ENCODE assay signal across 22 mouse cellular contexts in genomic region chr17:27579816-27580215, GRCm38 (mm10). TPM values are rescaled to one million over a fixed set of nuclear protein-coding genes. Genes with fewer than 3 reads are reported as not detected.
DNase-seq lines count a peak whose midpoint lies in the region; ATAC-seq and TF ChIP-seq lines count a peak whose summit lies in the region.
"Had no signal": no experiment of that assay in that cellular context is flagged by ENCODE, and none has a peak within 500 bp of the region (broad histone marks: within the 10 kb centered on the region; RNA-seq: fewer than 3 reads in every experiment).

No protein-coding gene starts in this region.

- H3K9ac ChIP-seq in forebrain, embryonic 15.5 days (replicated peaks): no peak overlapping the region
- no peak overlapping the region for H3K9ac ChIP-seq in forebrain, embryonic 14.5 days (ENCODE audit: low read length)
- H3K9ac ChIP-seq in hindbrain, postnatal 0 days (replicated peaks; ENCODE audit: low read length): no peak overlapping the region
- no peak overlapping the region for H3K9ac ChIP-seq in hindbrain, embryonic 13.5 days
- H3K9ac ChIP-seq in neural tube, embryonic 15.5 days (replicated peaks): no peak overlapping the region
- H3K9ac ChIP-seq: limb, embryonic 13.5 days had no signal

- no peak for DNase-seq in forebrain, embryonic 14.5 days (ENCODE audit: low spot score)
- DNase-seq in hindbrain, postnatal 0 days (ENCODE audit: low spot score): peak; percentile 61
- DNase-seq in neural tube, embryonic 10.5 days (ENCODE audit: extremely low spot score, low spot score): no peak
- DNase-seq in cerebellum, postnatal 36 days: peak; percentile 68 to 73
- no peak for DNase-seq in testis, postnatal 10 days (ENCODE audit: low spot score)
- DNase-seq: heart, postnatal 4 days; lung, adult 18-20 months; thymus, adult 18-20 months had no signal

- peaks cover 63% of the 10 kb centered on the region for H3K36me3 ChIP-seq in forebrain, embryonic 15.5 days
- H3K36me3 ChIP-seq in forebrain, embryonic 14.5 days (ENCODE audit: control insufficient read depth, insufficient read depth, low read length): peaks cover 83% of the 10 kb centered on the region
- H3K36me3 ChIP-seq in hindbrain, postnatal 0 days (ENCODE audit: insufficient read depth, low read length): peaks cover 28% of the 10 kb centered on the region; the same call in 1 of the 2 replicates
- H3K36me3 ChIP-seq in hindbrain, embryonic 13.5 days: peaks cover 90% of the 10 kb centered on the region
- peaks cover 69% of the 10 kb centered on the region for H3K36me3 ChIP-seq in neural tube, embryonic 15.5 days

- H3K4me3 ChIP-seq in forebrain, embryonic 15.5 days: no peak overlapping the region
- H3K4me3 ChIP-seq in forebrain, embryonic 14.5 days (ENCODE audit: low read depth, low read length): no peak overlapping the region
- no peak overlapping the region for H3K4me3 ChIP-seq in hindbrain, postnatal 0 days (ENCODE audit: low read length)
- no peak overlapping the region for H3K4me3 ChIP-seq in hindbrain, embryonic 13.5 days
- no peak overlapping the region for H3K4me3 ChIP-seq in neural tube, embryonic 15.5 days (replicated peaks)
- H3K4me3 ChIP-seq: limb, embryonic 13.5 days had no signal

- TF ChIP-seq CTCF in hindbrain, postnatal 0 days (IDR thresholded peaks at IDR 0.05; ENCODE audit: low read depth): no peak

- ATAC-seq in forebrain, embryonic 15.5 days (replicated peaks): no peak
- no peak for ATAC-seq in forebrain, embryonic 14.5 days
- no peak for ATAC-seq in hindbrain, postnatal 0 days
- no peak for ATAC-seq in hindbrain, embryonic 13.5 days (ENCODE audit: low FRiP score)
- ATAC-seq in neural tube, embryonic 15.5 days (ENCODE audit: low FRiP score): no peak
- ATAC-seq: CD4-positive, CD25-positive, alpha-beta regulatory T cell, adult 4 months; intestine, postnatal 0 days had no signal

- peak overlapping the region; percentile 63 for H3K27ac ChIP-seq in forebrain, embryonic 15.5 days (replicated peaks)
- no peak overlapping the region for H3K27ac ChIP-seq in forebrain, embryonic 14.5 days (ENCODE audit: low read depth, low read length)
- peak overlapping the region; percentile 69; the same call in 1 of the 2 replicates for H3K27ac ChIP-seq in hindbrain, postnatal 0 days
- no peak overlapping the region for H3K27ac ChIP-seq in hindbrain, embryonic 13.5 days
- H3K27ac ChIP-seq in neural tube, embryonic 15.5 days (replicated peaks): peak overlapping the region; percentile 62
- H3K27ac ChIP-seq: limb, embryonic 13.5 days had no signal

- WGBS in forebrain, embryonic 15.5 days: 72% methylated on average over 8 of the region's 8 CpGs
- 86% methylated on average over 8 of the region's 8 CpGs for WGBS in forebrain, embryonic 14.5 days
- 58% methylated on average over 8 of the region's 8 CpGs for WGBS in hindbrain, postnatal 0 days
- 87% methylated on average over 8 of the region's 8 CpGs for WGBS in hindbrain, embryonic 13.5 days
- 90% methylated on average over 8 of the region's 8 CpGs for WGBS in neural tube, embryonic 15.5 days

- no peaks in the 10 kb centered on the region for H3K9me3 ChIP-seq in forebrain, embryonic 15.5 days
- no peaks in the 10 kb centered on the region for H3K9me3 ChIP-seq in forebrain, embryonic 14.5 days (replicated peaks; ENCODE audit: control insufficient read depth, low read length)
- no peaks in the 10 kb centered on the region for H3K9me3 ChIP-seq in hindbrain, postnatal 0 days (ENCODE audit: low read length)
- no peaks in the 10 kb centered on the region for H3K9me3 ChIP-seq in hindbrain, embryonic 13.5 days
- no peaks in the 10 kb centered on the region for H3K9me3 ChIP-seq in neural tube, embryonic 15.5 days (replicated peaks)
- H3K9me3 ChIP-seq: limb, embryonic 13.5 days had no signal

- H3K4me1 ChIP-seq in forebrain, embryonic 15.5 days: peaks cover 11% of the 10 kb centered on the region; the same call in 1 of the 2 replicates
- no peaks in the 10 kb centered on the region for H3K4me1 ChIP-seq in forebrain, embryonic 14.5 days (ENCODE audit: control insufficient read depth, insufficient read depth, low read length)
- H3K4me1 ChIP-seq in hindbrain, postnatal 0 days (ENCODE audit: insufficient read depth, low read length): peaks cover 5% of the 10 kb centered on the region; the same call in 1 of the 2 replicates
- H3K4me1 ChIP-seq in hindbrain, embryonic 13.5 days (replicated peaks): no peaks in the 10 kb centered on the region
- H3K4me1 ChIP-seq in neural tube, embryonic 15.5 days: peaks cover 19% of the 10 kb centered on the region

- no peaks in the 10 kb centered on the region for H3K27me3 ChIP-seq in forebrain, embryonic 15.5 days
- no peaks in the 10 kb centered on the region for H3K27me3 ChIP-seq in forebrain, embryonic 14.5 days (replicated peaks; ENCODE audit: control insufficient read depth, insufficient read depth, low read length)
- no peaks in the 10 kb centered on the region for H3K27me3 ChIP-seq in hindbrain, postnatal 0 days (ENCODE audit: insufficient read depth, low read length)
- no peaks in the 10 kb centered on the region for H3K27me3 ChIP-seq in hindbrain, embryonic 13.5 days
- no peaks in the 10 kb centered on the region for H3K27me3 ChIP-seq in neural tube, embryonic 15.5 days (replicated peaks)
- H3K27me3 ChIP-seq: limb, embryonic 13.5 days had no signal

- no peak overlapping the region for H3K4me2 ChIP-seq in forebrain, embryonic 15.5 days (replicated peaks)
- H3K4me2 ChIP-seq in forebrain, embryonic 14.5 days (ENCODE audit: low read length): no peak overlapping the region
- H3K4me2 ChIP-seq in hindbrain, postnatal 0 days (ENCODE audit: low read depth, low read length): no peak overlapping the region
- no peak overlapping the region for H3K4me2 ChIP-seq in hindbrain, embryonic 13.5 days
- H3K4me2 ChIP-seq in neural tube, embryonic 15.5 days: no peak overlapping the region
- H3K4me2 ChIP-seq: heart, embryonic 11.5 days; limb, embryonic 13.5 days had no signal

RNA-seq across cellular contexts. Expression of gene AI413582, which starts 14.3 kb away (rescaled TPM):
- 34.8 and 37.4 TPM in 2 replicates for polyA plus RNA-seq in forebrain, embryonic 15.5 days (2015; fragmentation: Nextera tagmentation; extraction: Ambion mirVana)
- polyA plus RNA-seq in forebrain, embryonic 14.5 days (2014; fragmentation: Nextera tagmentation; extraction: Ambion mirVana): 44.6 and 46.2 TPM in 2 replicates
- 50.2 and 59.6 TPM in 2 replicates for total RNA-seq in hindbrain, postnatal 0 days (2014; rRNA removed)
- polyA plus RNA-seq in hindbrain, postnatal 0 days (2015; fragmentation: Nextera tagmentation; extraction: Ambion mirVana): 92.7 and 95.3 TPM in 2 replicates
- 43.5 and 44.8 TPM in 2 replicates for polyA plus RNA-seq in hindbrain, embryonic 13.5 days (2015; fragmentation: Nextera tagmentation; extraction: Ambion mirVana)
- 70.8 and 74.9 TPM in 2 replicates for polyA plus RNA-seq in neural tube, embryonic 15.5 days (2015; fragmentation: Nextera tagmentation; extraction: Ambion mirVana)

RNA-seq across cellular contexts. Expression of gene Hmga1, which starts 23.5 kb away (rescaled TPM):
- polyA plus RNA-seq in forebrain, embryonic 15.5 days (2015; fragmentation: Nextera tagmentation; extraction: Ambion mirVana): 106 and 121 TPM in 2 replicates
- 132 TPM in 2 replicates for polyA plus RNA-seq in forebrain, embryonic 14.5 days (2014; fragmentation: Nextera tagmentation; extraction: Ambion mirVana)
- total RNA-seq in hindbrain, postnatal 0 days (2014; rRNA removed): 142 and 170 TPM in 2 replicates
- 130 and 145 TPM in 2 replicates for polyA plus RNA-seq in hindbrain, postnatal 0 days (2015; fragmentation: Nextera tagmentation; extraction: Ambion mirVana)
- 113 and 126 TPM in 2 replicates for polyA plus RNA-seq in hindbrain, embryonic 13.5 days (2015; fragmentation: Nextera tagmentation; extraction: Ambion mirVana)
- 129 and 207 TPM in 2 replicates for polyA plus RNA-seq in neural tube, embryonic 15.5 days (2015; fragmentation: Nextera tagmentation; extraction: Ambion mirVana)

RNA-seq across cellular contexts. Expression of gene Nudt3, which starts 43.5 kb away (rescaled TPM):
- 273 and 295 TPM in 2 replicates for polyA plus RNA-seq in forebrain, embryonic 15.5 days (2015; fragmentation: Nextera tagmentation; extraction: Ambion mirVana)
- 175 and 178 TPM in 2 replicates for polyA plus RNA-seq in forebrain, embryonic 14.5 days (2014; fragmentation: Nextera tagmentation; extraction: Ambion mirVana)
- 252 and 264 TPM in 2 replicates for total RNA-seq in hindbrain, postnatal 0 days (2014; rRNA removed)
- polyA plus RNA-seq in hindbrain, postnatal 0 days (2015; fragmentation: Nextera tagmentation; extraction: Ambion mirVana): 210 and 220 TPM in 2 replicates
- 225 and 235 TPM in 2 replicates for polyA plus RNA-seq in hindbrain, embryonic 13.5 days (2015; fragmentation: Nextera tagmentation; extraction: Ambion mirVana)
- polyA plus RNA-seq in neural tube, embryonic 15.5 days (2015; fragmentation: Nextera tagmentation; extraction: Ambion mirVana): 229 and 253 TPM in 2 replicates

RNA-seq across cellular contexts. Expression of gene RPS10-NUDT3, which starts 55.2 kb away (rescaled TPM):
- not detected in 2 replicates for polyA plus RNA-seq in forebrain, embryonic 15.5 days (2015; fragmentation: Nextera tagmentation; extraction: Ambion mirVana)
- not detected in 2 replicates for polyA plus RNA-seq in forebrain, embryonic 14.5 days (2014; fragmentation: Nextera tagmentation; extraction: Ambion mirVana)
- total RNA-seq in hindbrain, postnatal 0 days (2014; rRNA removed): not detected in 2 replicates
- not detected in 2 replicates for polyA plus RNA-seq in hindbrain, postnatal 0 days (2015; fragmentation: Nextera tagmentation; extraction: Ambion mirVana)
- polyA plus RNA-seq in hindbrain, embryonic 13.5 days (2015; fragmentation: Nextera tagmentation; extraction: Ambion mirVana): not detected in 2 replicates
- polyA plus RNA-seq in neural tube, embryonic 15.5 days (2015; fragmentation: Nextera tagmentation; extraction: Ambion mirVana): not detected in 2 replicates
- total RNA-seq: adrenal gland, adult 18-20 months; gastrocnemius, postnatal 4 days; heart, postnatal 4 days; megakaryocyte-erythroid progenitor cell, adult 5-6 weeks; MEL had no signal
- polyA plus RNA-seq: CD4-positive, CD25-positive, alpha-beta regulatory T cell, adult 4 months; embryonic facial prominence, embryonic 14.5 days; heart, embryonic 11.5 days; intestine, postnatal 0 days; kidney, embryonic 16.5 days; limb, embryonic 13.5 days; small intestine, adult 2 months had no signal

RNA-seq across cellular contexts. Expression of gene Rps10, which starts 56.7 kb away (rescaled TPM):
- polyA plus RNA-seq in forebrain, embryonic 15.5 days (2015; fragmentation: Nextera tagmentation; extraction: Ambion mirVana): 578 and 580 TPM in 2 replicates
- polyA plus RNA-seq in forebrain, embryonic 14.5 days (2014; fragmentation: Nextera tagmentation; extraction: Ambion mirVana): 603 and 789 TPM in 2 replicates
- 1,174 and 1,303 TPM in 2 replicates for total RNA-seq in hindbrain, postnatal 0 days (2014; rRNA removed)
- polyA plus RNA-seq in hindbrain, postnatal 0 days (2015; fragmentation: Nextera tagmentation; extraction: Ambion mirVana): 497 and 519 TPM in 2 replicates
- 565 and 583 TPM in 2 replicates for polyA plus RNA-seq in hindbrain, embryonic 13.5 days (2015; fragmentation: Nextera tagmentation; extraction: Ambion mirVana)
- 483 and 558 TPM in 2 replicates for polyA plus RNA-seq in neural tube, embryonic 15.5 days (2015; fragmentation: Nextera tagmentation; extraction: Ambion mirVana)

Comparison
In these comparisons a context has a peak if more than half of its experiments do, and no peak if none do; other contexts are left out.
1. H3K27ac ChIP-seq: peak in forebrain, embryonic 15.5 days (single experiment), hindbrain, postnatal 0 days (single experiment) and neural tube, embryonic 15.5 days (single experiment); none in forebrain, embryonic 14.5 days (single experiment) and hindbrain, embryonic 13.5 days (single experiment).
2. DNase-seq: peak in hindbrain, postnatal 0 days (single experiment) and cerebellum, postnatal 36 days (2 of 2); none in forebrain, embryonic 14.5 days (single experiment), neural tube, embryonic 10.5 days (single experiment) and testis, postnatal 10 days (single experiment).